14 mouse cellular contexts compared by ENCODE assay signal in genomic region chr15:81164560-81165310, GRCm38 (mm10). TPM values are rescaled to one million over a fixed set of nuclear protein-coding genes. Genes with fewer than 3 reads are reported as not detected.
DNase-seq lines count a peak whose midpoint lies in the region; ATAC-seq lines count a peak whose summit lies in the region.
"Had no signal": no experiment of that assay in that cellular context is flagged by ENCODE, and none has a peak within 500 bp of the region (broad histone marks: within the 10 kb centered on the region; RNA-seq: fewer than 3 reads in every experiment).

No protein-coding gene starts in this region.

- H3K9me3 ChIP-seq in embryonic facial prominence, embryonic 13.5 days, result no peaks in the 10 kb centered on the region
- H3K9me3 ChIP-seq in embryonic facial prominence, embryonic 10.5 days, result no peaks in the 10 kb centered on the region
- H3K9me3 ChIP-seq in limb, embryonic 13.5 days, result no peaks in the 10 kb centered on the region
- no peaks in the 10 kb centered on the region for H3K9me3 ChIP-seq in limb, embryonic 10.5 days (replicated peaks)
- no peaks in the 10 kb centered on the region for H3K9me3 ChIP-seq in embryonic facial prominence, embryonic 14.5 days (ENCODE audit: control insufficient read depth, low read length)
- H3K9me3 ChIP-seq: embryonic facial prominence, embryonic 12.5 days had no signal

- H3K4me1 ChIP-seq in embryonic facial prominence, embryonic 13.5 days, result peaks cover 27% of the 10 kb centered on the region
- peaks cover 7% of the 10 kb centered on the region; the same call in 1 of the 2 replicates for H3K4me1 ChIP-seq in embryonic facial prominence, embryonic 10.5 days
- H3K4me1 ChIP-seq in limb, embryonic 13.5 days, result peaks cover 26% of the 10 kb centered on the region
- no peaks in the 10 kb centered on the region for H3K4me1 ChIP-seq in limb, embryonic 10.5 days
- H3K4me1 ChIP-seq in embryonic facial prominence, embryonic 14.5 days (ENCODE audit: control insufficient read depth, insufficient read depth, low read length), result peaks cover 9% of the 10 kb centered on the region

- no peak for DNase-seq in embryonic facial prominence, embryonic 10.5 days (ENCODE audit: low spot score)
- no peak for DNase-seq in limb, embryonic 10.5 days (ENCODE audit: low spot score)
- peak; percentile 86 for DNase-seq in embryonic facial prominence, embryonic 14.5 days (ENCODE audit: low spot score)
- peak; percentile 38 for DNase-seq in lung, postnatal 36 days
- DNase-seq in frontal cortex, postnatal 36 days (ENCODE audit: low spot score in 2 of 2), result no peak
- no peak for DNase-seq in thymus, postnatal 0 days (ENCODE audit: low spot score)
- DNase-seq: kidney, adult 9 months; right cerebral cortex, postnatal 25 days; thymus, postnatal 14 days had no signal

- H3K27me3 ChIP-seq in embryonic facial prominence, embryonic 13.5 days, result no peaks in the 10 kb centered on the region
- H3K27me3 ChIP-seq in embryonic facial prominence, embryonic 10.5 days (replicated peaks; ENCODE audit: low read depth, poor library complexity, severe bottlenecking), result no peaks in the 10 kb centered on the region
- H3K27me3 ChIP-seq in limb, embryonic 13.5 days, result no peaks in the 10 kb centered on the region
- H3K27me3 ChIP-seq in limb, embryonic 10.5 days (ENCODE audit: low read depth, poor library complexity, severe bottlenecking), result no peaks in the 10 kb centered on the region
- no peaks in the 10 kb centered on the region for H3K27me3 ChIP-seq in embryonic facial prominence, embryonic 14.5 days (replicated peaks; ENCODE audit: control insufficient read depth, insufficient read depth, low read length)
- H3K27me3 ChIP-seq: embryonic facial prominence, embryonic 12.5 days had no signal

- H3K36me3 ChIP-seq in embryonic facial prominence, embryonic 13.5 days, result no peaks in the 10 kb centered on the region
- 0 out of 2 replicates have a peak, but pooled peaks cover 3% of the 10 kb centered on the region for H3K36me3 ChIP-seq in embryonic facial prominence, embryonic 10.5 days (replicated peaks)
- H3K36me3 ChIP-seq in limb, embryonic 13.5 days, result no peaks in the 10 kb centered on the region
- no peaks in the 10 kb centered on the region for H3K36me3 ChIP-seq in limb, embryonic 10.5 days
- H3K36me3 ChIP-seq in embryonic facial prominence, embryonic 14.5 days (ENCODE audit: control insufficient read depth, insufficient read depth, low read length), result no peaks in the 10 kb centered on the region
- H3K36me3 ChIP-seq: embryonic facial prominence, embryonic 12.5 days had no signal

- 59% methylated on average over 9 of the region's 9 CpGs for WGBS in embryonic facial prominence, embryonic 13.5 days
- WGBS in embryonic facial prominence, embryonic 10.5 days, result 91% methylated on average over 9 of the region's 9 CpGs
- 50% methylated on average over 9 of the region's 9 CpGs for WGBS in limb, embryonic 13.5 days
- WGBS in limb, embryonic 10.5 days, result 91% methylated on average over 9 of the region's 9 CpGs
- WGBS in embryonic facial prominence, embryonic 14.5 days, result 41% methylated on average over 9 of the region's 9 CpGs

- ATAC-seq in embryonic facial prominence, embryonic 13.5 days (ENCODE audit: insufficient number of reproducible peaks, insufficient read depth, low FRiP score, low TSS enrichment, low read depth), result no peak
- no peak for ATAC-seq in limb, embryonic 13.5 days (ENCODE audit: low FRiP score, low read depth)
- ATAC-seq in embryonic facial prominence, embryonic 14.5 days (ENCODE audit: low read depth), result peak; percentile 62
- ATAC-seq: forebrain, embryonic 14.5 days had no signal

- H3K27ac ChIP-seq in embryonic facial prominence, embryonic 13.5 days, result peak overlapping the region; percentile 64
- H3K27ac ChIP-seq in embryonic facial prominence, embryonic 10.5 days (replicated peaks), result no peak overlapping the region
- peak overlapping the region; percentile 22; the same call in 1 of the 2 replicates for H3K27ac ChIP-seq in limb, embryonic 13.5 days
- H3K27ac ChIP-seq in limb, embryonic 10.5 days, result no peak overlapping the region
- peak overlapping the region; percentile 35 for H3K27ac ChIP-seq in embryonic facial prominence, embryonic 14.5 days (replicated peaks; ENCODE audit: low read depth, low read length)
- H3K27ac ChIP-seq: embryonic facial prominence, embryonic 12.5 days had no signal

- no peak overlapping the region for H3K4me2 ChIP-seq in embryonic facial prominence, embryonic 13.5 days
- H3K4me2 ChIP-seq in limb, embryonic 13.5 days (replicated peaks), result peak overlapping the region; percentile 9; the same call in 1 of the 2 replicates
- H3K4me2 ChIP-seq in embryonic facial prominence, embryonic 14.5 days (ENCODE audit: low read depth, low read length), result no peak overlapping the region
- H3K4me2 ChIP-seq: embryonic facial prominence, embryonic 12.5 days; liver, embryonic 11.5 days had no signal

- no peak overlapping the region for H3K4me3 ChIP-seq in embryonic facial prominence, embryonic 13.5 days
- no peak overlapping the region for H3K4me3 ChIP-seq in embryonic facial prominence, embryonic 10.5 days
- no peak overlapping the region for H3K4me3 ChIP-seq in limb, embryonic 13.5 days
- no peak overlapping the region for H3K4me3 ChIP-seq in limb, embryonic 10.5 days
- no peak overlapping the region for H3K4me3 ChIP-seq in embryonic facial prominence, embryonic 14.5 days (ENCODE audit: low read depth, low read length)
- H3K4me3 ChIP-seq: embryonic facial prominence, embryonic 12.5 days had no signal

- no peak overlapping the region for H3K9ac ChIP-seq in embryonic facial prominence, embryonic 13.5 days
- H3K9ac ChIP-seq in limb, embryonic 13.5 days, result no peak overlapping the region
- H3K9ac ChIP-seq in embryonic facial prominence, embryonic 14.5 days (ENCODE audit: low read depth, low read length), result no peak overlapping the region
- H3K9ac ChIP-seq: embryonic facial prominence, embryonic 12.5 days had no signal

RNA-seq across cellular contexts. Expression of gene Mrtfa, which starts 25.8 kb away (rescaled TPM):
- polyA plus RNA-seq in embryonic facial prominence, embryonic 13.5 days (2015; fragmentation: Nextera tagmentation; extraction: Ambion mirVana), result 26.5 and 29.6 TPM in 2 replicates
- 25.0 and 26.3 TPM in 2 replicates for polyA plus RNA-seq in embryonic facial prominence, embryonic 10.5 days (2016; fragmentation: Nextera tagmentation; extraction: Ambion mirVana)
- 22.4 and 25.8 TPM in 2 replicates for polyA plus RNA-seq in limb, embryonic 13.5 days (2015; fragmentation: Nextera tagmentation; extraction: Ambion mirVana)
- polyA plus RNA-seq in limb, embryonic 10.5 days (2016; fragmentation: Nextera tagmentation; extraction: Ambion mirVana), result 24.0 and 24.9 TPM in 2 replicates
- polyA plus RNA-seq in embryonic facial prominence, embryonic 14.5 days (2014; fragmentation: Nextera tagmentation; extraction: Ambion mirVana), result 24.5 and 28.6 TPM in 2 replicates
- polyA plus RNA-seq in thymus, postnatal 0 days (2015; fragmentation: Nextera tagmentation; extraction: Ambion mirVana), result 17.3 and 19.0 TPM in 2 replicates

Comparison
In these comparisons a context has a peak if more than half of its experiments do, and no peak if none do; other contexts are left out.
1. H3K27ac ChIP-seq: peak in embryonic facial prominence, embryonic 13.5 days (single experiment), limb, embryonic 13.5 days (single experiment) and embryonic facial prominence, embryonic 14.5 days (single experiment); none in embryonic facial prominence, embryonic 10.5 days (single experiment) and limb, embryonic 10.5 days (single experiment).
2. DNase-seq: peak in embryonic facial prominence, embryonic 14.5 days (single experiment) and lung, postnatal 36 days (single experiment); none in embryonic facial prominence, embryonic 10.5 days (single experiment), limb, embryonic 10.5 days (single experiment), frontal cortex, postnatal 36 days (0 of 2) and thymus, postnatal 0 days (single experiment).